Mouse (Mus musculus) heart, embryonic 16.5 days (tissue): ENCODE measurements at regions not wholly inside any gene's neighbourhood (a gene's known extent, or its start where the extent isn't known, plus 50 kb on each side); places are given as distances from the start of the nearest gene placed in this dataset.

Experiments used
- ATAC-seq: fragments of 200-750 bp; cut with Nextera tagmentation; replicated peaks from 2 replicates; pipeline ENCODE4 v1.8.0; 2017; ENCODE audit warnings: moderate number of reproducible peaks; ENCODE audit not compliant: insufficient read depth, low FRiP score; ENCODE audit errors: extremely low read depth
- H3K27ac ChIP-seq: fragments of 300-500 bp; sonication (generic); 2 replicates; pipeline ENCODE4 v1.5.1; 2014; ENCODE audit warnings: mild to moderate bottlenecking, low read length, control low read depth, moderate library complexity
- H3K27me3 ChIP-seq: fragments of 300-500 bp; sonication (generic); 2 replicates; pipeline ENCODE4 v1.6.1; 2014; ENCODE audit warnings: low read length, mixed read lengths; ENCODE audit not compliant: control insufficient read depth, insufficient read depth
- H3K36me3 ChIP-seq: fragments of 300-500 bp; sonication (generic); 2 replicates; pipeline ENCODE4 v1.6.1; 2014; ENCODE audit not compliant: control insufficient read depth, insufficient read depth
- H3K4me1 ChIP-seq: fragments of 300-500 bp; sonication (generic); 2 replicates; pipeline ENCODE4 v1.6.1; 2014; ENCODE audit warnings: low read length, mixed read lengths; ENCODE audit not compliant: control insufficient read depth, insufficient read depth
- H3K4me2 ChIP-seq: fragments of 300-500 bp; sonication (generic); 2 replicates; pipeline ENCODE4 v1.6.1; 2014; ENCODE audit warnings: low read depth, mild to moderate bottlenecking, control low read depth, low read length
- H3K4me3 ChIP-seq: fragments of 300-500 bp; sonication (generic); 2 replicates; pipeline ENCODE4 v1.5.1; 2014; ENCODE audit warnings: mild to moderate bottlenecking, control low read depth, low read length
- H3K9ac ChIP-seq: fragments of 300-500 bp; sonication (generic); 2 replicates; pipeline ENCODE4 v1.6.1; 2014; ENCODE audit warnings: low read length, control low read depth
- H3K9me3 ChIP-seq: fragments of 300-500 bp; sonication (generic); replicated peaks from 2 replicates; pipeline ENCODE4 v1.6.1; 2016; ENCODE audit warnings: low read length; ENCODE audit not compliant: control insufficient read depth
- WGBS: fragments of 180-500 bp; shearing (Covaris S2); extraction: QIAGEN DNeasy Blood & Tissue Kit; methylation state at CpG from one replicate; pipeline ENCODE4 v1.1.7; 2014; 5-methylcytosine and 5-hydroxymethylcytosine counted together

GRCm38 (mm10) chr6:93273917-93274513, 330.7 kb upstream of the Adamts9 start:
- peaks cover 13% of the 10 kb centered on the region for H3K4me1 ChIP-seq
- no peaks in the 10 kb centered on the region for H3K9me3 ChIP-seq
- peak; percentile 67 for ATAC-seq
- no peaks in the 10 kb centered on the region for H3K27me3 ChIP-seq
- peak overlapping the region; percentile 67 for H3K27ac ChIP-seq
- H3K4me3 ChIP-seq, result no peak overlapping the region
- H3K9ac ChIP-seq, result no peak overlapping the region
- WGBS, result 30% methylated on average over 12 of the region's 12 CpGs
- H3K4me2 ChIP-seq, result no peak overlapping the region
- H3K36me3 ChIP-seq, result no peaks in the 10 kb centered on the region

GRCm38 (mm10) chr6:93272206-93272605, 328.9 kb upstream of the Adamts9 start:
- Histone ChIP-seq H3K4me2 (no peak overlapping the region), H3K9me3 (no peaks in the 10 kb centered on the region), H3K36me3 (no peaks in the 10 kb centered on the region), H3K4me1 (peaks cover 13% of the 10 kb centered on the region), H3K4me3 (no peak overlapping the region), H3K27me3 (no peaks in the 10 kb centered on the region), H3K27ac (peak overlapping the region; percentile 6; the same call in 1 of the 2 replicates), H3K9ac (no peak overlapping the region)
- no peak; the same call in 1 of the 2 replicates for ATAC-seq
- WGBS, result 46% methylated on average over 4 of the region's 4 CpGs

- WGBS, result 79% methylated on average over 5 of the region's 5 CpGs
- Histone ChIP-seq H3K27me3 (no peaks in the 10 kb centered on the region), H3K9me3 (peaks cover under 1% of the 10 kb centered on the region; the same call in 1 of the 2 replicates), H3K4me3 (no peak overlapping the region), H3K9ac (no peak overlapping the region), H3K4me1 (peaks cover 2% of the 10 kb centered on the region; the same call in 1 of the 2 replicates), H3K36me3 (no peaks in the 10 kb centered on the region), H3K27ac (no peak overlapping the region), H3K4me2 (no peak overlapping the region)
- no peak for ATAC-seq
Observed at GRCm38 (mm10) chr6:93266826-93267225, 323.5 kb upstream of the Adamts9 start.

- Histone ChIP-seq H3K36me3 (no peaks in the 10 kb centered on the region), H3K4me2 (no peak overlapping the region), H3K9me3 (peaks cover 3% of the 10 kb centered on the region; the same call in 1 of the 2 replicates), H3K27me3 (no peaks in the 10 kb centered on the region), H3K9ac (no peak overlapping the region), H3K4me3 (no peak overlapping the region), H3K4me1 (no peaks in the 10 kb centered on the region), H3K27ac (no peak overlapping the region)
- WGBS, result 79% methylated on average over 2 of the region's 2 CpGs
- ATAC-seq, result no peak
Observed at GRCm38 (mm10) chr6:93265164-93265563, 321.9 kb upstream of the Adamts9 start.

GRCm38 (mm10) chr6:93260827-93261226, 317.5 kb upstream of the Adamts9 start:
- no peak overlapping the region for H3K4me2 ChIP-seq
- H3K36me3 ChIP-seq, result no peaks in the 10 kb centered on the region
- no peak for ATAC-seq
- no peak overlapping the region for H3K27ac ChIP-seq
- H3K4me1 ChIP-seq, result peaks cover 14% of the 10 kb centered on the region
- H3K4me3 ChIP-seq, result no peak overlapping the region
- peaks cover 3% of the 10 kb centered on the region; the same call in 1 of the 2 replicates for H3K9me3 ChIP-seq
- 88% methylated on average over 4 of the region's 4 CpGs for WGBS
- no peak overlapping the region for H3K9ac ChIP-seq
- no peaks in the 10 kb centered on the region for H3K27me3 ChIP-seq

- H3K4me2 ChIP-seq, result no peak overlapping the region
- H3K27ac ChIP-seq, result peak overlapping the region; percentile 77
- no peaks in the 10 kb centered on the region for H3K27me3 ChIP-seq
- no peak overlapping the region for H3K4me3 ChIP-seq
- no peaks in the 10 kb centered on the region for H3K36me3 ChIP-seq
- no peak overlapping the region for H3K9ac ChIP-seq
- WGBS, result 29% methylated on average over 5 of the region's 5 CpGs
- peaks cover 3% of the 10 kb centered on the region; the same call in 1 of the 2 replicates for H3K9me3 ChIP-seq
- H3K4me1 ChIP-seq, result peaks cover 21% of the 10 kb centered on the region
- ATAC-seq, result peak; percentile 70; the same call in 1 of the 2 replicates
Observed at GRCm38 (mm10) chr6:93257130-93257841, 314.0 kb upstream of the Adamts9 start.

GRCm38 (mm10) chr6:93253746-93254145, 310.5 kb upstream of the Adamts9 start:
- H3K9ac ChIP-seq, result no peak overlapping the region
- H3K9me3 ChIP-seq, result no peaks in the 10 kb centered on the region
- WGBS, result 61% methylated on average over 7 of the region's 7 CpGs
- H3K4me3 ChIP-seq, result no peak overlapping the region
- H3K27me3 ChIP-seq, result no peaks in the 10 kb centered on the region
- H3K36me3 ChIP-seq, result no peaks in the 10 kb centered on the region
- H3K27ac ChIP-seq, result no peak overlapping the region
- peaks cover 21% of the 10 kb centered on the region for H3K4me1 ChIP-seq
- no peak overlapping the region for H3K4me2 ChIP-seq
- ATAC-seq, result no peak

- Histone ChIP-seq H3K9me3 (no peaks in the 10 kb centered on the region; the same call in 1 of the 2 replicates), H3K4me3 (no peak overlapping the region), H3K36me3 (no peaks in the 10 kb centered on the region), H3K4me2 (no peak overlapping the region), H3K27ac (no peak overlapping the region), H3K9ac (no peak overlapping the region), H3K27me3 (no peaks in the 10 kb centered on the region), H3K4me1 (peaks cover 13% of the 10 kb centered on the region; the same call in 1 of the 2 replicates)
- 87% methylated on average over 4 of the region's 4 CpGs for WGBS
- ATAC-seq, result no peak
Observed at GRCm38 (mm10) chr6:93248973-93249372, 305.7 kb upstream of the Adamts9 start.
